Mouse (Mus musculus) megakaryocyte, embryonic 14.5 days (primary cell): ENCODE results near the gene Dennd2a.

Experiments used
- FLI1 ChIP-seq: IDR thresholded peaks from 2 replicates; pipeline ENCODE4 v1.6.1; 2012; ENCODE audit warnings: low read length, inconsistent platforms, mixed read lengths
- GATA1 ChIP-seq: IDR thresholded peaks from 3 replicates; pipeline ENCODE4 v1.6.1; 2012; ENCODE audit warnings: mixed read lengths, low read length, inconsistent platforms, borderline replicate concordance

GRCm38 (mm10) chr6:39454616-39455015, 103.1 kb downstream of the Dennd2a start:
- TF ChIP-seq FLI1, result no peak
- no peak for TF ChIP-seq GATA1
